Mouse (Mus musculus) cortical plate, adult 2 months (tissue): ENCODE results near the gene Pip4k2b.

ENCODE experiments used
- CTCF ChIP-seq: fragments of 200-500 bp; IDR thresholded peaks from 2 replicates; pipeline ENCODE4 v1.5.1; 2011; ENCODE audit warnings: mild to moderate bottlenecking, control low read depth, low read length; ENCODE audit not compliant: insufficient read depth; ENCODE audit errors: extremely low read depth
- POLR2A ChIP-seq: fragments of 200-500 bp; IDR thresholded peaks from 2 replicates; pipeline ENCODE4 v1.6.1; 2011; ENCODE audit warnings: mild to moderate bottlenecking, low read length, control low read depth; ENCODE audit not compliant: insufficient read depth; ENCODE audit errors: extremely low read depth

DNA sequence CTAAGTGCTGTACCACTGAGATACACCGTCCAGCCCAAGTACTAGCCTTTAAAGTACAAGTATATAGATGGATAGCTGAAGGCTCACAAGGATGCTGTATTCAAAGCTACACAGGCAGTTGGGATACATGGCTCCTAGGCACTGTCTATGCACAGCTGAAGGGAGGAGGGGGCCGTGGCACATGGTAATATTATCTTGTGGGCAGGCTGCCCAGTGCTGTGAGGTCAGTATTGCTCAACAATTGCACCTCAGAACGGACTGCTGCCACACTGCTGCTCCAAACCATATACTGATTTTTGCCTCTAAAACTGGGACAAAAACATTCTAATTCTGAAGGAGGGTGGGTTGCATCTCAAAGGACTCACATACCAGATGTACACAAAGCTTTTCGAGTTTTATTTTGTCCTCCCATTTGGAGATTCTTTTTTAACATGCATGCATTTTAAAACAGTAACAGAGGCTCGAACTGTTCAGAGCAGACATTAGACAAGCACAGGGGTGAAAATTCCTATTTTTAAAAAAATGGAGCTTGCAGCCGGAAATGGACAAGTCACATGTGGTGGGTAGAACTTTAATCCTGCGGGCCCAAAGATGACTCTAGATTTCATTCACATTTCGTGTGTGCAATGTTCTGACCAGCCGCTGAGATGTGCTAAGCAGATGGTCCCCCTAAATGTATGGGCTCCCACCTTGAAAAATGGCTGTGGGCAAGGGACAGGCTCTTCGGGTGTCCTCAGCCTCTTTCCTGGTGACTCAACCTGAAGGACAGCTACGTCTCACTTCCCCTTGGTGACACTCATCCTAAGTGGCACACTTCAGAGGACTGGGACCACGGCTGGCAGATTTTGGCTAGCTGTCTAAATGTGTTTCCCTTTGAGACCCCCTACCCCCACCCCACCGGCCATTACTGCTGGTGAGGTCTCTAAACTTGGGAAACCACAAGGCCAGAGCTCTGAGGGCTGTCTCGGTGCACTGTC lies 29.4 kb downstream of the Pip4k2b start:
- TF ChIP-seq CTCF (no peak), POLR2A (no peak)
